Mouse (Mus musculus) heart, adult 10 weeks (tissue): ENCODE data around the gene Gdi2. TPM values are rescaled to one million over a fixed set of nuclear protein-coding genes. Genes with fewer than 3 reads are reported as not detected.

Source experiments
- polyA plus RNA-seq: library from polyadenylated mRNA; stranded (reverse); fragments of 350-450 nt; fragmentation: Illumina TruSeq; extraction: RNeasy Lipid Tissue Mini Kit (QIAGEN cat#74804); gene quantifications from one replicate; pipeline ENCODE4 v1.2.3, GENCODE M21; 2014; ENCODE audit warnings: low read depth, low replicate concordance

Gene Gdi2
- 218 TPM for polyA plus RNA-seq

GRCm38 (mm10) chr13:3537594-3538222 is at the start of gene Gdi2:
Gene Gdi2, plus strand, starts transcription at chr13:3538063.

GRCm38 (mm10) chr13:3610795-3611438 is 73.1 kb downstream of the Gdi2 start, which contains the start of gene Fam208b:
Gene Fam208b, minus strand, starts transcription at chr13:3611108.

Other genes with a start within 250 kb of the Gdi2 start
- 12.8 TPM for gene Fam208b, start 73.0 kb downstream of the Gdi2 start, polyA plus RNA-seq
- gene Asb13, start 96.0 kb downstream of the Gdi2 start, polyA plus RNA-seq, result 10.2 TPM